Mouse (Mus musculus): ENCODE data around the gene Mical3.
A peak's percentile ranks its signal among the peaks of the same experiment; 100 is the strongest.

Mical3 gene

GRCm38 (mm10) chr6:121146798-121147197, 16.0 kb upstream of the Mical3 start:
- DNase-seq (ENCODE audit: inconsistent ontology term) = peak; percentile 19

GRCm38 (mm10) chr6:121145906-121146305, 15.1 kb upstream of the Mical3 start:
- DNase-seq (ENCODE audit: inconsistent ontology term) = no peak

DNA sequence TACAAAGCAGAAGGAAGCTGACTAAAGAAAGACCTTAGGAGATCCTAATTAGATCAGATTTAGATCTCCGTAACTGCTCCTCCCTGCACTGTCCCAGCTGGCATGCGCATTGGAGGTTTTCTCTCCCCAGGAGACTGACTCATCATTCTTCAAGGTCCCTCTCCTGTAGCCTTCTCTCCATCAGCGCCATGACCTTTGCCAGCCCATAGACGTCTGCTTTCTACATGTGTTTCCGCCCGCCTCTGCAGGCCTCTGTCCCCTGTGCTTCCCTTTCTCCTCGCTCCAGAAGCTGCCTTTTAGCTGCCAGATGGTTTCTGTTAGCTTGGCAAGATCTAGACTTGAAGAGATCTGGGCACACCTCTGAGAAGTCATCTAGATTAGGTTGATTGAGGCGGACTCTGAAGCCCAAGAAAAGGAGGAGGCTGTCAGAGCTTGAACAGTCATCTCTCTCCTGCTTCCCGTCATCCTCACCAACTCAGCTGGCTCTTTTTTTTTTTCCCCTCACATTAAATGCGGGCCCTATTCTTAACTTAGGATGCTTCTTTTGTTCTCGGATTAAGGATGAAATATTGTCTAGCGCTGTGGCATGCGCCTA, 14.3 kb upstream of the Mical3 start:
- peak; percentile 5 for DNase-seq (ENCODE audit: inconsistent ontology term)

DNA sequence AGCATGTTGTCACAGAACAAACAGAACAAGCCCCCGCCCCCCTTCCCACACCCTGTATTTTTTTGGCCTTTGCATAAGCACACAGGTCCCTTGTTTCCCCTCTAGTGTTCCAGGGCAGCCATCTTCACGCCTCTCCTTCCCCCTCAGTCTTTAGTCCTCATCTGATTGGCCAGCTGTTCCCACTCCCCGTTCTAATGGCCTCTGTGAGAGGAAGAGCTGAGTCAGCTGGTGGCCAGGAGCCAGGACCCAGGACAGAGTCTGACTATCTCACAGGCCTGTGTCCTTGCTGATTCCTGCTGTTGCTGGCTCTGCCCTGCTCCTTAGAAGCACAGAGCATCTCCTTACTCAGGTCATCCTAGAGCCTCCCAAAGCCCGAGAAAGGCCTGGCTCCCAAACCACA, 13.3 kb upstream of the Mical3 start:
- DNase-seq (ENCODE audit: inconsistent ontology term) = peak; percentile 62

DNA sequence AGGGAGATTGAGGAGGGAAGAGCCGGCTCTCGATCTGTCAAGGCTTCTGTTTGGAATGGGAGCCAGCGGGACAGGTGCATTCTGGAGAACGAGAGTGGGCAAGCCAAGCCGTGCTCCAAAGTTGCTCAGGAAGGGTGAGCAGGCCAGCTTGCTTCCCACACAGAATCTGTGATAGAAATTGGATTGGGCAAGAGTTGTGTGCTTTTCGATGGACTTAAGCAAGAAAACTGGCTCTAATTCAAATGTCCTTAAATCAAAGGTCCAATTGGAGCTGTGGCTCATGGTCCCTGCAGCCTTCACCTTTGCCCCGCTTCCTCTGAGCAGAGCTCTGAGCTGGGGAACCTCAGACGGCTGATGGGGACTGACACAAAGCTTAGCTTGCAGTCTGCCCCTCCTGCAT, 12.6 kb upstream of the Mical3 start:
- DNase-seq (ENCODE audit: inconsistent ontology term) = no peak

- no peak for DNase-seq (ENCODE audit: inconsistent ontology term)
Observed at GRCm38 (mm10) chr6:121142298-121142697, 11.5 kb upstream of the Mical3 start.

DNA sequence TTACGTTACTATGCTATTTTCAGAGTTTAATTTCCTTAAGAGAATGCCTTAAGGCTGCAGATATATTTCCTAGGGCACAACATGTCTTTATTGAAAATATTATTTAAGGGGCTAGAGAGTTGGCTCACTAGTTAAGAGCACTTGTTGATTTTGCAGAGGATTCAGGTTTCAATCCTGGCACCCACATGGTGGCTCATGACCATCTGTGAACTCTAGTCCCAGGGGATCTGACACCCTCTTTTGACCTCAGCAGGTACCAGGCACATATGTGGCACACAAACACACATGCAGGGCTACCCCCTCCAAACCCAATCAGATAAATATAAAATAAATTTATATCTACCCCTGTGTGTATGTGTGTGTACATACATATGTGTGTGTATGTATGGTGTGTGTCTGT, 8.5 kb upstream of the Mical3 start:
- no peak for DNase-seq (ENCODE audit: inconsistent ontology term)

DNA sequence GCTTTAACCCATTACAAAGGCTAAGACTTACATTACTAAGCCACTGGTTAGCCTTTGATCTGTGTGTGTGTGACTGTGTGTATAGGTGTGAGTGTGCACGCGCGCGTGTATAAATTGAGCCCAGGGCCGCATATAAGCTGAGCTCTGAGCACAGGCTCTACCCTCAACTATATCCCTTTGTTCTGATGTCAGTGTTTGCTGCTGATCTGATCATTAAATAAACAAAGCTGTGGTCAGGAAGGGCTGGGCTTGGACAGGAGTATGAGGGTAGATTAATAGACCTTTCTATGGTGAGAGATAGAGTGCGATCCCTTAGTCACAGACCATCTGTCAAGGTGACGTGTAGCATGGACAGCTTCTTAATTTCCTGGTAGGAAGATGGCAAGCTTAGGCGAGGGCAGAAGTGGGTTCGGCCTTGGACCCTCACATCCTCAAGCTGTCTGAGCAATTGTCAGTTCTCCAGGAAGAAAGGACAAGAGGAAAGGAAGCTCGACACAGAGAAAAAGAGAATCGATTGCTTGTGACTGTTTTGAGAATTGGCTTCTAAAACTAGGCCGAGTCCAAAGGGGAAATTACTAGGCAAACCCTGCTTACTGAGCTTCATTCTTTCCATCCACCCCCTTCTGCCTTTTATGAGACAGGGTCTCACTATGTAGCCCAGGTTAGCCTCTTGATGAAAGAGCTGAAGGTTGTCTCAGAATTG, 7.7 kb upstream of the Mical3 start:
- DNase-seq (ENCODE audit: inconsistent ontology term) = no peak

GRCm38 (mm10) chr6:121137222-121137621, 6.4 kb upstream of the Mical3 start:
- peak; percentile 26 for DNase-seq (ENCODE audit: inconsistent ontology term)

DNA sequence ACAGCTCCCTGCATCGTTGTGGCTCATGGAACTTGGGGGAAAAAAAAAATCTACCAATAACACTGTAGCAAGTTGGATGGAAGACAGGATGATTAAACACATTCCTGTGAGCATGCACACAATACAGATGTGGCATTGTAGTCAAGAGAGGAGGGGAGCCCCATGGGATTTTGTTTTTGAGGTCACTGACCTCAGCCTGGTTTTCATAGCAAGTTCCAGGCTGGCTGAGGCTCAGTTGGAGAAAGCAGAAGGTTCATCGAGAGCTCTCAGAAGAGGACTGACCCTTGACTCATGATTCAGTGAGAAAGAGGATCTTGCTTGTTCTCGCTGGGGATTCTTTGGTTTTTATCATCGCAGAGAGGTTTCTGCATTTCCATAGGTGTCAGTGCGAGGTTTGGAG, 4.1 kb upstream of the Mical3 start:
- no peak for DNase-seq (ENCODE audit: inconsistent ontology term)

GRCm38 (mm10) chr6:121134249-121134648, 3.5 kb upstream of the Mical3 start:
- no peak for DNase-seq (ENCODE audit: inconsistent ontology term)

DNA sequence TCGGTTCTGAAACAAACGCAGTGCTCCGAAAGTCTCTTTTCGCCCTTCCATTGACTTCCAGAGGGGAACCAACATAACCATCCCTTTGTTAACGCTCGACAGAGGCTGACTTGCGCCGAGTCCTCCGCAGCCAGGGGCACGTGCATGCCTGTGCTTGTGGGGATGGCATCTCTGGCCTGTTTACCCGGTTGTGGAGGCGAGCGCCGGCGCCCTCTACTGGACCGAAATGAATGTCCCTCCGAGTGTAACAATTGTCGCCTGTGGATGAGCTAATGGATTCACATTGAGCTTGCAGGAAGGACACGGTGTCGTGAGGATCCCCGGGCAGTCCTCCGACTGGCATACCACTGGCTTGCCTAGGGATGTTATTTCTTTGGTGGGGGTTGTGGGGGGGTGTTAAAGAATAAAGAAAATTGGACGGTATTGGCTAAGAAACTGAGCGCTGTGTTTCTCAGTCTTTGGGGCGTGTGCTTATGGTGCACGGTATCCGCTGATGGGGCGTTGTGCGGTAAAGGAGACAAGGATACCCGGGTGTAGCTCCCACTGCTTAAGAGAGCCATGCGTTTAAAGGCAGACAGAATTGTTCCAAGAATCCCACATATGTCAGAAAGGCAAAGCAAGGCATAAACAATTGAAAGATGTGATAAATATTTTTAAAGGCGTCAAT, 627 bp downstream of the Mical3 start:
- peak; percentile 89 for DNase-seq (ENCODE audit: inconsistent ontology term)

GRCm38 (mm10) chr6:121129506-121129905, 1.3 kb downstream of the Mical3 start:
- DNase-seq (ENCODE audit: inconsistent ontology term) = no peak

DNA sequence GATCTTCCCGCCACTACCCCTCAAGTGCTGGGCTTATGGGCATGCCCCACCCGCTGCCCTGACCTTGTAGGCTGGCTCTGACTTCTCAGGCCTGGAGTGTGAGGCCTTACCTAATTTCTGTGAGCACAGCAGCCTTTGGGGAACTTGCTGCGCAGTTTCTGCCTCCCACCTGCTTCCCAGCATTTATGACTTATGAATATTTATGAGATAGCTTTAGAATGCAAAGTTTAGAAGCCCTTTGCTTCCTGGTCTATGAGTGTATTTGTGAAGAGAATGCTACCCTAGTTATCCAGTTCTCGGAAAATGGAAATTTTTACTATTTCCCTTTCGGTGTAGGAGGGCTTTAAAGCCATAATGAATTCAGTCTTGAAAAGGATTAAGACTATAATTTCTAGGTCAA, 2.1 kb downstream of the Mical3 start:
- no peak for DNase-seq (ENCODE audit: inconsistent ontology term)

DNA sequence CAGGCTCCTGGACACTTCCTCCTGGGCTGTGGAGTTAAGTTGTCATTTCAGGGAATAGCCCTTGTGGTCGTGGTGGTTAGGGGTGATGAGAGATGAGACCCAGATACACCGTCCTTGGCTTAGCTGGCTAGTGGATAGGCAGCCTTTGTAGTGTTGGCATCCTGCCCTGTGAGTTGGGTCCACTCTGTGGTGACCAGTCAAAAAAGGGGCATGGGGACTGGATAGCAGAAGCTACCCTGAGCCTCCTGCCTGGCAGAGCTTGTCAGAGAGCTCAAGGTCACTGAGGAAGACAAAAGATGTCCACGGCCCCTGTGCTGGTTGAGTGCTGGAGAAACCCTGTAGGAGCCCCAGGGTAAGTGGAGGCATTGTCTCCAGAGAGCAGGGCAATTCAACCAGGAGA, 3.1 kb downstream of the Mical3 start:
- no peak for DNase-seq (ENCODE audit: inconsistent ontology term)

DNA sequence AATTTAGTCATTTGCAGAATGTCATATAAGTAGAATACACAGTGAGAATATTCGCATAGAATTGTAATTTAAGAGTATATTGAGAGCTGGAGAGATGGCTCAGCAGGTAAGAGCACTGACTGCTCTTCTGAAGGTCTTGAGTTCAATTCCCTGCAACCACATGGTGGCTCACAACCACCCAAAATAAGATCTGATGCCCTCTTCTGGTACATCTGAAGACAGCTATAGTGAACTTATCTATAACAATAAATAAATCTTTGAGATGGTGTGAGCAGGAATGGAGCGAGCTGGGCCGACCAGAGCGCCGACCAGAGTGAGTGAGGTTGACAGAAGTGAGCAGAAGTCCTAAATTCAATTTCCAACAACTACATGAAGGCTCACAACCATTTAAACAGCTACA, 4.6 kb downstream of the Mical3 start:
- no peak for DNase-seq (ENCODE audit: inconsistent ontology term)

DNA sequence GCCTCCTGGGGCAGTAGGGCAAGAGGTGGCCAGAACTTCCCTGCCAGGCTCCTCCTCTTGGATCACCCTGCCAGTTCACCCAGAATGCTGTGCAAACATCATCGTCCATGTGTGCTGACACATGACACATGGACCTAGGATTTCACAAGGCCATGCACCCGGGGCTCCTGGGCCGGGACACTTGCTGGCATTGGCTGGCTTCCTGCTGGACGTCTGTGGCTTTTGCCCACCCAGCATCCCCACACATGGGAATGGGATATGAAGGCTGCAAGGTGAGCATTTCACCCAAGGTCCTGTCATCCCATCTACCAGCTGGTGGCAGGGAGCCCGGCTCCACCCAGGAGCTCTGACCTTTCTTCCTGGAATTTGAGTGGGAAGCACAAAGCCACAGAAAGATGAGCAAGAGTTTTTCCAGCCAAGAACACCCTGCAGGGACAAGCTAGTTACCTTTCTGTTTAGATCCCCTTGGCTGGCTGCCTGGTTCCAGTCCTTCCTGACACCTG, 8.0 kb downstream of the Mical3 start:
- DNase-seq (ENCODE audit: inconsistent ontology term) = peak; percentile 82

DNA sequence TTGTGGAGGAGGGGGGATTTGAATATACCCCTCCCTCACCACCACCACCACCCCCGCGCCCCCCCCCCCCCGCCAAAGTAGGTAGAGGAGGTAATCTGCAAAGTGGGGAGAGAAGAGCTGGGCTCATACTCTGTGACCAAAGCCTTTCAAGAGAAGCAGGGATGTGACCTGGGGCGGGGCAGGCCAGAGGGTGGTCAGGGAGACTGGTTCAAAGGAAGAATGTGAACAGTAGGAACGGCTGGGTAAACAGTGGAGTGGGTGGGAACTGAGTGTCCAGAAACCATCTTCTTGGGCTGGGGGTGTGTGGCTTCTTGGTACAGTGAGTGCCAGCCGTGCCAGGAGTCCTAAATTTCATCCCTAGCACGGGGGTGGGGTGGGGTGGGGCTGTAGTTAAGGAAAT, 10.0 kb downstream of the Mical3 start:
- DNase-seq (ENCODE audit: inconsistent ontology term) = no peak

DNA sequence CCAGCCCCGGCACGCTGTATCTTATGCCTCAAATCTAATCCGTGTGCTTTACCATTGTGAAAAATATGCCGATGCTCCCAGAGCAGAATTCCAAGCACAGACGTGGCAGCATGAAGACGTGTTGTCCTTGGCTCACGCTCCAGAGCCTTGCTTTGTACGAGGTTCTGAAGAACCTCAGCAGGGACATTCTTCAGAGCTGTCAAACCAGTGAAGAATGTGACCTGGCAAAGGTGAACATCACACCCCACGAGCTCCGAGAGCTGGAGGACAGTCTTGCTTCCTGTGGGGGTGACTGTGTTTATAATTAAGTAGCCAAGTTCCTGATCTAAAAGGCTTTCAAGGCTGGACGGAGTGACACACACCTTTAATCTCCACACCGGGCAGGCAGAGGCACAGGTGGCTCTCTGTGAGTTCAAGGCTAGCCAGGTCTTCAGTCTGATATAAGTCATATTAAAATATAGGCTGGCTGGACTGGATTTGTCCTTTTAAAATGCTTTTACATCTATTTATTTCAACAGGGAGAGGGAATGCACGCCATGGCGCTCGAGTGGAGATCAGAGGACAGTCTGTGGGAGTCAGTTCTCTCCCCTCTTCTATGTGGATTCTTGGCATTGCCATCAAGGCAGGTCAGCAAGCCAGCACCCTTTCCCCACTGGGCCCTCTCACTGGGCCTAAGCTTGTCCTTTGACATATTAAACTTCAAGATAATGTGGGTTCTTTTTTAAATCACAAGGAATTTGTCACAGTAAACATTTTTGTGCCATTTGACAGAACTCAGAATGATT, 12.6 kb downstream of the Mical3 start:
- no peak for DNase-seq (ENCODE audit: inconsistent ontology term)

- DNase-seq (ENCODE audit: inconsistent ontology term) = no peak
Observed at GRCm38 (mm10) chr6:121117142-121117541, 13.7 kb downstream of the Mical3 start.

- DNase-seq (ENCODE audit: inconsistent ontology term) = no peak
Observed at GRCm38 (mm10) chr6:121116434-121116833, 14.4 kb downstream of the Mical3 start.

DNA sequence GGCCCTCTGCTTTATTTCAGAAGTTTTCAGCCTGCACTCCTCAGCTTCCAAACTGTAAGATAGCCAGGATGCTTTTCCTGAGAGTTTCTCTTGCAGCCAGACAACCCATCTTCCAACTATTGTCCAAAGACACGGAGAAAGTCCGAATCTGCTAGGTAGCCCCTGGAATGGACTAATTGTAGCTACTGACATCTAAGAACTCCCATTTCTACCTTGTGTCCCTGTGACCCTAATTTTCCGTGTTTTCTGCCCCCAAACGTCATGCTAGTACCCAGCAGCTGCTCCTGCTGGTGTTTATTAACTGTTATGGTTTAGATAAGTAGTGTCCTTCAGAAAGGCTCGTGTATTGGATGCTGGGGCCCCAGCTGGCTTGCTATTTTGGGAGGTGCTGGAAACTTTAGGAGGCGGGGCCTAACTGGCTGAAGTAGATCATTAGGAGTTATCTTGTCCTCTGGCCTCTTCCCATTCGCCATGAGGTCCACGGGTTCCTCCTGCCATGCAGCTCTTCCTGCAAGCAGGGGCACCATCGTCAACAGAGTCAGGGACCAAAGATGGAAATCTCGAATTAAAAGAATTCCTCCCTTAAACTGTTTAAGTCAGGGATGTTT, 19.2 kb downstream of the Mical3 start:
- DNase-seq (ENCODE audit: inconsistent ontology term) = no peak

All from Muller cell, postnatal 12 days (primary cell).